Mouse (Mus musculus) lung, adult 2 months (tissue): Measurements from ENCODE around the gene Gnl2. TPM values are rescaled to one million over a fixed set of nuclear protein-coding genes. Genes with fewer than 3 reads are reported as not detected.

Source experiments
- DNase-seq: peaks from one replicate; pipeline ENCODE4 v3.0.0; 2022
- H3K4me1 ChIP-seq: fragments of 200-500 bp; 2 replicates; pipeline ENCODE4 v1.6.1; 2011; ENCODE audit warnings: low read length; ENCODE audit not compliant: control insufficient read depth, insufficient read depth
- H3K4me3 ChIP-seq: fragments of 200-500 bp; replicated peaks from 2 replicates; pipeline ENCODE3; 2011; ENCODE audit warnings: low read depth, mild to moderate bottlenecking, control low read depth, low read length; ENCODE audit errors: extremely low read depth
- CTCF ChIP-seq: fragments of 200-500 bp; IDR thresholded peaks from 2 replicates; pipeline ENCODE4 v1.5.1; 2011; ENCODE audit warnings: mild to moderate bottlenecking, low read length, control low read depth; ENCODE audit not compliant: insufficient read depth
- POLR2A ChIP-seq: fragments of 200-500 bp; IDR thresholded peaks from 2 replicates; pipeline ENCODE4 v1.6.1; 2011; ENCODE audit warnings: low read depth, mild to moderate bottlenecking, control low read depth, low read length, borderline replicate concordance; ENCODE audit errors: extremely low read depth
- WGBS: fragments of 180-500 bp; shearing (Covaris S2); methylation state at CpG from one replicate; pipeline ENCODE4 v1.1.7; 2018; 5-methylcytosine and 5-hydroxymethylcytosine counted together
- polyA plus RNA-seq: library from polyadenylated mRNA; depleted of rRNA; stranded (reverse); fragments of >200 nt; gene quantifications from 2 replicates; pipeline ENCODE4 v1.2.3, GENCODE M21; 2012; rRNA removed

Gene Gnl2
- 13.7 and 21.5 TPM in 2 replicates for polyA plus RNA-seq

GRCm38 (mm10) chr4:125015806-125016635, at the start of gene Gnl2:
Gene Gnl2 (plus strand): TSS chr4:125016585.
- Histone ChIP-seq H3K4me3 (no peak within 1 kb of the TSS), H3K4me1 (peaks cover 5% of the 10 kb centered on the region; the same call in 1 of the 2 replicates)
- TF ChIP-seq CTCF (no peak), POLR2A (no peak)
- WGBS = 49% methylated on average over 10 of the region's 10 CpGs
- DNase-seq = peak; percentile 15

- no peak for DNase-seq
- TF ChIP-seq CTCF = no peak
- no peak for TF ChIP-seq POLR2A
- Histone ChIP-seq H3K4me1 (no peaks in the 10 kb centered on the region), H3K4me3 (no peak overlapping the region)
- WGBS = 55% methylated on average over 6 of the region's 6 CpGs
These were observed 47.7 kb upstream of the Gnl2 start for GRCm38 (mm10) chr4:124968711-124969110.

- WGBS = 60% methylated on average over 7 of the region's 7 CpGs
- no peaks in the 10 kb centered on the region for H3K4me1 ChIP-seq
These were observed 47.1 kb upstream of the Gnl2 start for GRCm38 (mm10) chr4:124969219-124969848.

GRCm38 (mm10) chr4:124970194-124970593, 46.2 kb upstream of the Gnl2 start:
- no peaks in the 10 kb centered on the region for H3K4me1 ChIP-seq
- H3K4me3 ChIP-seq = no peak overlapping the region
- no peak for DNase-seq
- TF ChIP-seq POLR2A = no peak
- WGBS = 67% methylated on average over 11 of the region's 11 CpGs

More at GRCm38 (mm10) chr4:124969219-124969848, 47.1 kb upstream of the Gnl2 start:
- no peak overlapping the region for H3K4me3 ChIP-seq
- TF ChIP-seq POLR2A (no peak), CTCF (no peak)
- no peak for DNase-seq

- no peaks in the 10 kb centered on the region for H3K4me1 ChIP-seq
- no peak for TF ChIP-seq POLR2A
- no peak for TF ChIP-seq CTCF
- 47% methylated on average over 5 of the region's 5 CpGs for WGBS
- H3K4me3 ChIP-seq = no peak overlapping the region
- no peak for DNase-seq
These were observed 45.7 kb upstream of the Gnl2 start for GRCm38 (mm10) chr4:124970677-124971076.

GRCm38 (mm10) chr4:124971094-124971493, 45.3 kb upstream of the Gnl2 start:
- no peak for TF ChIP-seq POLR2A
- no peak for TF ChIP-seq CTCF
- no peak for DNase-seq
- 65% methylated on average over 8 of the region's 8 CpGs for WGBS
- Histone ChIP-seq H3K4me1 (no peaks in the 10 kb centered on the region), H3K4me3 (no peak overlapping the region)

- WGBS = 44% methylated on average over 9 of the region's 9 CpGs
- no peak for DNase-seq
- Histone ChIP-seq H3K4me3 (no peak overlapping the region), H3K4me1 (no peaks in the 10 kb centered on the region)
- TF ChIP-seq CTCF = no peak
- TF ChIP-seq POLR2A = no peak
These were observed 44.1 kb upstream of the Gnl2 start for GRCm38 (mm10) chr4:124972316-124972715.

GRCm38 (mm10) chr4:124973296-124973695, 43.1 kb upstream of the Gnl2 start:
- 69% methylated on average over 2 of the region's 2 CpGs for WGBS
- H3K4me1 ChIP-seq = no peaks in the 10 kb centered on the region
- no peak for TF ChIP-seq POLR2A
- no peak for TF ChIP-seq CTCF
- no peak for DNase-seq
- H3K4me3 ChIP-seq = no peak overlapping the region

- TF ChIP-seq CTCF = no peak
- no peak for TF ChIP-seq POLR2A
- H3K4me3 ChIP-seq = no peak overlapping the region
- WGBS = 37% methylated on average over 5 of the region's 5 CpGs
- DNase-seq = peak; percentile 31
- no peaks in the 10 kb centered on the region for H3K4me1 ChIP-seq
These were observed 38.2 kb upstream of the Gnl2 start for GRCm38 (mm10) chr4:124978201-124978600.

GRCm38 (mm10) chr4:124983893-124984526, 32.4 kb upstream of the Gnl2 start:
- no peaks in the 10 kb centered on the region for H3K4me1 ChIP-seq
- DNase-seq = no peak
- H3K4me3 ChIP-seq = no peak overlapping the region
- WGBS = 21% methylated on average over 9 of the region's 9 CpGs
- TF ChIP-seq CTCF = no peak
- no peak for TF ChIP-seq POLR2A
